Mouse (Mus musculus) lung, embryonic 14.5 days (tissue): Measurements from ENCODE around the gene Pnliprp2. TPM values are rescaled to one million over a fixed set of nuclear protein-coding genes. Genes with fewer than 3 reads are reported as not detected.

Source experiments
- ATAC-seq: fragments of 200-750 bp; cut with Nextera tagmentation; 2 replicates; pipeline ENCODE4 v1.8.0; 2017; ENCODE audit warnings: mild to moderate bottlenecking, moderate TSS enrichment, moderate library complexity; ENCODE audit not compliant: insufficient read depth
- DNase-seq: peaks from one replicate; pipeline ENCODE4 v3.0.0-alpha.2; 2015
- H3K27ac ChIP-seq: fragments of 300-500 bp; sonication (generic); 2 replicates; pipeline ENCODE4 v1.5.1; 2014; ENCODE audit warnings: low read depth, mild to moderate bottlenecking, moderate library complexity
- H3K27me3 ChIP-seq: fragments of 300-500 bp; sonication (generic); 2 replicates; pipeline ENCODE4 v1.6.1; 2014; ENCODE audit warnings: low read length, control low read depth; ENCODE audit not compliant: insufficient read depth
- H3K36me3 ChIP-seq: fragments of 300-500 bp; sonication (generic); 2 replicates; pipeline ENCODE4 v1.6.1; 2014; ENCODE audit warnings: control low read depth; ENCODE audit not compliant: insufficient read depth
- H3K4me1 ChIP-seq: fragments of 300-500 bp; sonication (generic); 2 replicates; pipeline ENCODE4 v1.6.1; 2014; ENCODE audit warnings: antibody characterized with exemption, control low read depth; ENCODE audit not compliant: insufficient read depth
- H3K4me2 ChIP-seq: fragments of 300-500 bp; sonication (generic); 2 replicates; pipeline ENCODE4 v1.6.1; 2014; ENCODE audit warnings: mild to moderate bottlenecking
- H3K4me3 ChIP-seq: fragments of 300-500 bp; sonication (generic); 2 replicates; pipeline ENCODE4 v1.5.1; 2014; ENCODE audit warnings: low read depth, low read length
- H3K9ac ChIP-seq: fragments of 300-500 bp; sonication (generic); 2 replicates; pipeline ENCODE4 v1.6.1; 2014
- H3K9me3 ChIP-seq: fragments of 300-500 bp; sonication (generic); 2 replicates; pipeline ENCODE4 v1.6.1; 2016; ENCODE audit warnings: low read depth, low read length, control low read depth
- CTCF ChIP-seq: IDR thresholded peaks from 2 replicates; pipeline ENCODE4 v1.5.1; 2016; ENCODE audit warnings: antibody characterized with exemption, low read depth
- WGBS: fragments of 180-500 bp; shearing (Covaris S2); extraction: QIAGEN DNeasy Blood & Tissue Kit; methylation state at CpG from one replicate; pipeline ENCODE4 v1.1.7; 2014; 5-methylcytosine and 5-hydroxymethylcytosine counted together
- polyA plus RNA-seq: library from polyadenylated mRNA; unstranded; fragments of >200 nt; fragmentation: Nextera tagmentation; extraction: Ambion mirVana; gene quantifications from 2 replicates; pipeline ENCODE4 v1.2.1, GENCODE M21; 2014

Gene Pnliprp2
- polyA plus RNA-seq, 1 experiment from 2014 or later, result 0.38 TPM

- H3K4me1 ChIP-seq, result no peaks in the 10 kb centered on the region
- H3K9me3 ChIP-seq, result no peaks in the 10 kb centered on the region
- H3K4me2 ChIP-seq, result no peak within 1 kb of the TSS
- TF ChIP-seq CTCF, result no peak
- H3K9ac ChIP-seq, result no peak within 1 kb of the TSS
- DNase-seq (no peak), ATAC-seq (no peak)
- H3K27me3 ChIP-seq, result no peaks in the 10 kb centered on the region
- 41% methylated on average over 10 of the region's 10 CpGs for WGBS
- no peak within 1 kb of the TSS for H3K4me3 ChIP-seq
- H3K36me3 ChIP-seq, result no peaks in the 10 kb centered on the region
- no peak within 1 kb of the TSS for H3K27ac ChIP-seq
Observed at GRCm38 (mm10) chr19:58794284-58794683, 34.8 kb downstream of the Pnliprp2 start, which contains the start of gene 1700019N19Rik. Gene 1700019N19Rik, minus strand, starts transcription at chr19:58794461.

- no peak overlapping the region for H3K4me2 ChIP-seq
- TF ChIP-seq CTCF, result no peak
- no peak overlapping the region for H3K27ac ChIP-seq
- no peak overlapping the region for H3K9ac ChIP-seq
- no peak overlapping the region for H3K4me3 ChIP-seq
- H3K4me1 ChIP-seq, result no peaks in the 10 kb centered on the region
- no peaks in the 10 kb centered on the region for H3K36me3 ChIP-seq
- H3K9me3 ChIP-seq, result no peaks in the 10 kb centered on the region
- WGBS, result 77% methylated on average over 12 of the region's 12 CpGs
- H3K27me3 ChIP-seq, result no peaks in the 10 kb centered on the region
- ATAC-seq (no peak), DNase-seq (no peak)
Observed at GRCm38 (mm10) chr19:58795114-58795669, 35.7 kb downstream of the Pnliprp2 start.

- H3K27me3 ChIP-seq, result no peaks in the 10 kb centered on the region
- H3K27ac ChIP-seq, result no peak overlapping the region
- TF ChIP-seq CTCF, result no peak
- ATAC-seq (no peak), DNase-seq (no peak)
- no peak overlapping the region for H3K4me3 ChIP-seq
- 69% methylated on average over 9 of the region's 9 CpGs for WGBS
- H3K36me3 ChIP-seq, result no peaks in the 10 kb centered on the region
- H3K9me3 ChIP-seq, result no peaks in the 10 kb centered on the region
- no peak overlapping the region for H3K9ac ChIP-seq
- H3K4me1 ChIP-seq, result no peaks in the 10 kb centered on the region
- H3K4me2 ChIP-seq, result no peak overlapping the region
Observed at GRCm38 (mm10) chr19:58805191-58805779, 45.8 kb downstream of the Pnliprp2 start.

GRCm38 (mm10) chr19:58806364-58806763 is 46.8 kb downstream of the Pnliprp2 start:
- ATAC-seq (peak; percentile 75; the same call in 1 of the 2 replicates), DNase-seq (peak; percentile 90)
- Histone ChIP-seq H3K27me3 (no peaks in the 10 kb centered on the region), H3K36me3 (no peaks in the 10 kb centered on the region), H3K9me3 (no peaks in the 10 kb centered on the region), H3K27ac (no peak overlapping the region), H3K9ac (no peak overlapping the region), H3K4me2 (no peak overlapping the region), H3K4me1 (no peaks in the 10 kb centered on the region), H3K4me3 (no peak overlapping the region)
- WGBS, result 5% methylated on average over 3 of the region's 3 CpGs
- TF ChIP-seq CTCF, result peak; percentile 93

- Histone ChIP-seq H3K9ac (no peak overlapping the region), H3K27ac (no peak overlapping the region), H3K4me3 (no peak overlapping the region), H3K4me1 (no peaks in the 10 kb centered on the region), H3K36me3 (no peaks in the 10 kb centered on the region), H3K9me3 (no peaks in the 10 kb centered on the region), H3K27me3 (no peaks in the 10 kb centered on the region), H3K4me2 (no peak overlapping the region)
- TF ChIP-seq CTCF, result no peak
- 72% methylated on average over 6 of the region's 6 CpGs for WGBS
- ATAC-seq (no peak), DNase-seq (no peak)
Observed at GRCm38 (mm10) chr19:58808864-58809263, 49.3 kb downstream of the Pnliprp2 start.

GRCm38 (mm10) chr19:58810536-58810935 is 51.0 kb downstream of the Pnliprp2 start:
- no peaks in the 10 kb centered on the region for H3K9me3 ChIP-seq
- TF ChIP-seq CTCF, result no peak
- no peaks in the 10 kb centered on the region for H3K27me3 ChIP-seq
- H3K27ac ChIP-seq, result no peak overlapping the region
- no peak overlapping the region for H3K4me2 ChIP-seq
- H3K4me1 ChIP-seq, result no peaks in the 10 kb centered on the region
- DNase-seq (no peak), ATAC-seq (no peak)
- WGBS, result 79% methylated on average over 5 of the region's 5 CpGs
- no peak overlapping the region for H3K4me3 ChIP-seq
- no peak overlapping the region for H3K9ac ChIP-seq
- no peaks in the 10 kb centered on the region for H3K36me3 ChIP-seq

GRCm38 (mm10) chr19:58815179-58815922 is 55.8 kb downstream of the Pnliprp2 start:
- Histone ChIP-seq H3K4me3 (no peak overlapping the region), H3K4me2 (no peak overlapping the region), H3K36me3 (no peaks in the 10 kb centered on the region), H3K27ac (no peak overlapping the region), H3K4me1 (no peaks in the 10 kb centered on the region), H3K27me3 (no peaks in the 10 kb centered on the region), H3K9ac (no peak overlapping the region), H3K9me3 (no peaks in the 10 kb centered on the region)
- DNase-seq, result no peak
- no peak for TF ChIP-seq CTCF
- WGBS, result 83% methylated on average over 13 of the region's 13 CpGs
- ATAC-seq, result no peak
